Mouse (Mus musculus) liver, adult 2 months (tissue): ENCODE measurements around the gene 1500009C09Rik.

Experiments used
- CTCF ChIP-seq: fragments of 200-500 bp; IDR thresholded peaks from 2 replicates; pipeline ENCODE4 v1.5.1; 2011; ENCODE audit warnings: low read depth, low read length, control low read depth
- POLR2A ChIP-seq: fragments of 200-500 bp; IDR thresholded peaks from 2 replicates; pipeline ENCODE4 v1.6.1; 2011; ENCODE audit warnings: low read length, control low read depth; ENCODE audit not compliant: insufficient read depth; ENCODE audit errors: extremely low read depth

GRCm38 (mm10) chr15:82225769-82226168 lies 26.4 kb upstream of the 1500009C09Rik start:
- no peak for TF ChIP-seq POLR2A
- TF ChIP-seq CTCF = no peak
